Mouse (Mus musculus) thymus, adult 2 months (tissue): ENCODE measurements at regions not wholly inside any gene's neighbourhood (a gene's known extent, or its start where the extent isn't known, plus 50 kb on each side); places are given as distances from the start of the nearest gene placed in this dataset.

ENCODE experiments used
- CTCF ChIP-seq: fragments of 200-500 bp; IDR thresholded peaks from 2 replicates; pipeline ENCODE4 v1.5.1; 2012; ENCODE audit warnings: mild to moderate bottlenecking, control low read depth, low read length, moderate library complexity, borderline replicate concordance; ENCODE audit not compliant: control insufficient read depth, poor library complexity, insufficient read depth; ENCODE audit errors: extremely low read depth
- POLR2A ChIP-seq: fragments of 200-500 bp; IDR thresholded peaks from 2 replicates; pipeline ENCODE4 v1.6.1; 2012; ENCODE audit warnings: mild to moderate bottlenecking, low read length, control low read depth, moderate library complexity; ENCODE audit not compliant: control insufficient read depth, poor library complexity, insufficient read depth; ENCODE audit errors: extremely low read depth

GRCm38 (mm10) chr8:91990952-91991351 lies 189.1 kb upstream of the Irx3 start:
- TF ChIP-seq POLR2A (no peak), CTCF (no peak)
